Mouse (Mus musculus) E14TG2a.4 (cell line): Measurements from ENCODE around the gene Cdk13.

Experiments used
- CTCF ChIP-seq: conservative IDR thresholded peaks from 2 replicates; pipeline ENCODE4 v1.5.1; 2014; ENCODE audit warnings: low read length
- NANOG ChIP-seq: IDR thresholded peaks from 2 replicates; pipeline ENCODE4 v1.6.1; 2014; ENCODE audit warnings: borderline replicate concordance, low read length, mixed read lengths
- POU5F1 ChIP-seq: IDR thresholded peaks from 2 replicates; pipeline ENCODE4 v1.6.1; 2014; ENCODE audit warnings: low read length, borderline replicate concordance

DNA sequence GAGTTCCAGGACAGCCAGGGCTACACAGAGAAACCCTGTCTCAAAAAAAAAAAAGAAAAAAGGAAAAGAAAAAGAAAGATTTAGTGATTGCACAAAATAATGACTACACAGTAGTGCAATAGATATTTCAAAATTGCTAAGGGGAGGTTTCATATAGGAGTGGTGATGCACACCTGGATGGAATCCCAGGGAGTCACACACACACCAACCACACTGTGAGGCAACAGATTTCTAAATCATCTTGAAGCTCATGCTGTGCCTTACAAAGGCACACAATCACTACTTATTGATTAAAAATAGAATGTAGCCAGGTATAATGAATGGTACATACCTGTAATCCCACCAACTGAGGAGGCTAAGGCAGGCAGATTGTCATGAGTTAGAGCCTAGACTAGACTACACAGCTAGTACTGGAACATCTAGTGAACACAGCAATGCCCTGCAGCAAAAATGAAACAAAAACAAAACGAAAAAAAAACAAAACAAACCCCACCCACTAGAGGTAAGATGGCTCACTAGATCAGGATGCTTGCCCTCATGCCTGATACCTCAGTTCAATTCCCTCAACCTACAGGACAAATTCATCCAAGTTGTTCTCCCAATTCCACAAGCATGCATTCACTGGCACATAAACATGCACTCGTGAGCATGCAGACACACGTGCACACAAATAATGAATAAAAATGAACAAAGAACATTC is 9.0 kb downstream of the Cdk13 start:
- TF ChIP-seq CTCF (no peak), POU5F1 (no peak), NANOG (no peak)
